Mouse (Mus musculus) lung, postnatal 0 days (tissue): ENCODE measurements around the gene Zfp1. TPM values are rescaled to one million over a fixed set of nuclear protein-coding genes. Genes with fewer than 3 reads are reported as not detected.
"Not testable (repeated sequence)": the region's sequence is repeated elsewhere in the genome, so short reads cannot be mapped to it uniquely, and the experiment has no call there.

Experiments used
- ATAC-seq: fragments of 200-750 bp; cut with Nextera tagmentation; 2 replicates; pipeline ENCODE4 v1.8.0; 2017; ENCODE audit warnings: moderate library complexity
- DNase-seq: peaks from one replicate; pipeline ENCODE4 v3.0.0-alpha.2; 2016; ENCODE audit warnings: low spot score
- H3K27ac ChIP-seq: fragments of 300-500 bp; sonication (generic); 2 replicates; pipeline ENCODE4 v1.5.1; 2014; ENCODE audit warnings: antibody characterized with exemption, mild to moderate bottlenecking, low read length, mixed read lengths
- H3K27me3 ChIP-seq: fragments of 300-500 bp; sonication (generic); replicated peaks from 2 replicates; pipeline ENCODE4 v1.6.1; 2014; ENCODE audit warnings: low read length, mixed read lengths; ENCODE audit not compliant: insufficient read depth
- H3K36me3 ChIP-seq: fragments of 300-500 bp; sonication (generic); 2 replicates; pipeline ENCODE4 v1.6.1; 2014; ENCODE audit warnings: low read length, mixed read lengths; ENCODE audit not compliant: insufficient read depth
- H3K4me1 ChIP-seq: fragments of 300-500 bp; sonication (generic); 2 replicates; pipeline ENCODE4 v1.6.1; 2014; ENCODE audit warnings: antibody characterized with exemption, low read depth, low read length, mixed read lengths; ENCODE audit not compliant: insufficient read depth
- H3K4me2 ChIP-seq: fragments of 300-500 bp; sonication (generic); replicated peaks from 2 replicates; pipeline ENCODE4 v1.6.1; 2014; ENCODE audit warnings: low read depth, mild to moderate bottlenecking, low read length, moderate library complexity, mixed read lengths
- H3K4me3 ChIP-seq: fragments of 300-500 bp; sonication (generic); 2 replicates; pipeline ENCODE4 v1.5.1; 2014; ENCODE audit warnings: low read depth, low read length
- H3K9ac ChIP-seq: fragments of 300-500 bp; sonication (generic); replicated peaks from 2 replicates; pipeline ENCODE4 v1.6.1; 2014; ENCODE audit warnings: low read depth, mild to moderate bottlenecking
- H3K9me3 ChIP-seq: fragments of 300-500 bp; sonication (generic); 2 replicates; pipeline ENCODE4 v1.6.1; 2016; ENCODE audit warnings: low read length, mixed read lengths
- CTCF ChIP-seq: IDR thresholded peaks from 2 replicates; pipeline ENCODE4 v1.5.1; 2016; ENCODE audit warnings: antibody characterized with exemption, mild to moderate bottlenecking
- EP300 ChIP-seq: IDR thresholded peaks from 2 replicates; pipeline ENCODE4 v1.6.1; 2016; ENCODE audit warnings: antibody characterized with exemption, mild to moderate bottlenecking, control low read depth
- WGBS: fragments of 180-500 bp; shearing (Covaris S2); extraction: QIAGEN DNeasy Blood & Tissue Kit; methylation state at CpG from one replicate; pipeline ENCODE4 v1.1.7; 2014; 5-methylcytosine and 5-hydroxymethylcytosine counted together
- polyA plus RNA-seq: library from polyadenylated mRNA; unstranded; fragments of >200 nt; fragmentation: Nextera tagmentation; extraction: Ambion mirVana; gene quantifications from 2 replicates; pipeline ENCODE4 v1.2.1, GENCODE M21; 2015

Gene Zfp1
- polyA plus RNA-seq, 1 experiment from 2014 or later: 11.1 TPM

DNA sequence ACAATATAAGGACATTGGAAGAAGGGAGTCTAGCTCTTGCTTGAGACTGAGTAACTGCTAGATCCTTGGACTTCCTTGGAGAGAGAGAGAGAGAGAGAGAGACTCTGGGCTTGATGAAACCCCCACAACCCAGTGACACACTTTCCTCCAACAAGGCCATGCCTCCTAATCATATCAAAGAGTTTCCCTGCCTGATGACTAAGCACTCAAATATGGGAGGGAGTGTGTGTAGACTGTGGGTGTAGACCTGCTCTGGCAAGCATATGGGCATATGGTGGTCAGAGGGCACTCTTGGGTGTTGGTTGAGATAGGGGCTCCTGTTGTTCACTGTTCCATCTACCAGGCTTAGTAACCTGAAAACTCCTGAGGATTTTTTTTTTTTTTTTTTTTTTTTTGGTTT, 5.1 kb upstream of the Zfp1 start:
- Histone ChIP-seq H3K9ac (no peak overlapping the region), H3K27me3 (no peaks in the 10 kb centered on the region), H3K9me3 (no peaks in the 10 kb centered on the region), H3K36me3 (no peaks in the 10 kb centered on the region), H3K4me3 (no peak overlapping the region), H3K4me1 (peaks cover 5% of the 10 kb centered on the region; the same call in 1 of the 2 replicates), H3K4me2 (no peak overlapping the region), H3K27ac (no peak overlapping the region)
- peak; percentile 40 for DNase-seq
- ATAC-seq: no peak
- TF ChIP-seq EP300 (no peak), CTCF (no peak)

DNA sequence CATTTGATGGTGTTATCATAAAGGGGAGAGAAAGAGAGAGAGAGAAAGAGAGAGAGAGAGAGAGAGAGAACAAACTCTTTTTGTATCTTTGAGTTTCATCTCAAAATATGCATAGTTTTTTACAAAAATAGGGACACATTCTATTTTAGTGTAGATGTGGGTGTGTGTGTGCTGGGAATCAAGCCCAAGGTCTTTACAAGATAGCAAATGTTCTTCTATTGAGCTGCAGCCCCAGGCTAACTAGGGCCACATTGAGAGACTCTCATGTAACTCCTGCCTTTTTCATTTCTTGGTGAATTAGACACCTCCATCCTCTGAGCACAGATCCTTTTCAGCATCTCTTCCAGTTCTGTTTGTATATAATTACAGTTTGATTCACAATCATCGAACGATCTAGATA, 2.1 kb upstream of the Zfp1 start:
- Histone ChIP-seq H3K27ac (no peak overlapping the region), H3K9me3 (no peaks in the 10 kb centered on the region), H3K4me2 (no peak overlapping the region), H3K4me3 (no peak overlapping the region), H3K27me3 (no peaks in the 10 kb centered on the region), H3K36me3 (no peaks in the 10 kb centered on the region), H3K9ac (no peak overlapping the region), H3K4me1 (peaks cover 5% of the 10 kb centered on the region; the same call in 1 of the 2 replicates)
- DNase-seq: no peak
- TF ChIP-seq CTCF (no peak), EP300 (no peak)
- 92% methylated on average over 2 of the region's 2 CpGs for WGBS
- no peak for ATAC-seq

DNA sequence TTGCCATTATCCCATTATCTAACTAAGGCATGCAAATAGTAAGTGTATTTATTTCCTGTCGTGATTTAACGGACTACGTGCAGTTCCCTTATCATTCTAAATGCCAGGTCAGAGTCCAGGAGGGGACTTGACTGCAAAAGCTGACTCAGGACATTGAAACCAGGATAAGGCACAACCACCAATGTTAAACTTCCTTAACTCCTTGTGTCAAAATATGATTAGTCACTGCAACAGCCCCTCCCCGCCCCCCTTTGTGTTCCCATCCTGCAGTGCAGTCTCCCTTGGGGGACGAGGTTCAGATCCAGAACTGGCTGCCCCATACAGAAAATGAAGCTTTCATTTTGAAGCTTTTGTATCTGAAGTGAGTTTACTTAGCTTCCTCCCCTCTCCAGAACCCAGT, 705 bp upstream of the Zfp1 start:
- Histone ChIP-seq H3K9ac (0 out of 2 replicates have a peak overlapping the region, but pooled peaks have one; percentile 75), H3K4me2 (peak overlapping the region; percentile 60), H3K9me3 (no peaks in the 10 kb centered on the region), H3K36me3 (no peaks in the 10 kb centered on the region), H3K27ac (peak overlapping the region; percentile 58; the same call in 1 of the 2 replicates), H3K4me1 (peaks cover 5% of the 10 kb centered on the region; the same call in 1 of the 2 replicates), H3K27me3 (no peaks in the 10 kb centered on the region), H3K4me3 (peak overlapping the region; percentile 70; the same call in 1 of the 2 replicates)
- TF ChIP-seq CTCF (no peak), EP300 (no peak)
- WGBS: 30% methylated on average over 5 of the region's 5 CpGs
- DNase-seq (no peak), ATAC-seq (no peak)

DNA sequence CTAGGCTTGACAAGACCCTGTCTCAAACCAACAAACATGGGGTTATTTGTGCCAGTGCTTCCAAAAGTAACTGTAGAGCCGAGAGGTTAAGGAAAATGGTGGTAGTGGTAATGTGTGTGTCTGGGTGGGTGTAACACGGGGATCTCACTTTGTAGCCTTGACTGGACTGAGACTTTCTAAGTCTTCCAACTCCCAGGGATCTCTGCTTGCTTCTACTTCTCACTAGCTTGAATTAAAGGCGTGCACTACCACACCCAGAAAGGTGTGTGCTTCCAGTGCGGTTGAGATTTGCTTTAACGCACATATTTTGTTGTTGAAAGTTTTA, 300 bp upstream of the Zfp1 start:
- TF ChIP-seq EP300 (no peak), CTCF (no peak)
- no peaks in the 10 kb centered on the region for H3K36me3 ChIP-seq
- peak overlapping the region; percentile 60 for H3K4me2 ChIP-seq
- peak overlapping the region; percentile 75 for H3K9ac ChIP-seq
- 8% methylated on average over 5 of the region's 5 CpGs for WGBS
- H3K9me3 ChIP-seq: no peaks in the 10 kb centered on the region
- H3K27me3 ChIP-seq: no peaks in the 10 kb centered on the region
- peak overlapping the region; percentile 58; the same call in 1 of the 2 replicates for H3K27ac ChIP-seq
- peaks cover 5% of the 10 kb centered on the region; the same call in 1 of the 2 replicates for H3K4me1 ChIP-seq
- DNase-seq: peak; percentile 15
- peak overlapping the region; percentile 70 for H3K4me3 ChIP-seq
- peak; percentile 2; the same call in 1 of the 2 replicates for ATAC-seq

DNA sequence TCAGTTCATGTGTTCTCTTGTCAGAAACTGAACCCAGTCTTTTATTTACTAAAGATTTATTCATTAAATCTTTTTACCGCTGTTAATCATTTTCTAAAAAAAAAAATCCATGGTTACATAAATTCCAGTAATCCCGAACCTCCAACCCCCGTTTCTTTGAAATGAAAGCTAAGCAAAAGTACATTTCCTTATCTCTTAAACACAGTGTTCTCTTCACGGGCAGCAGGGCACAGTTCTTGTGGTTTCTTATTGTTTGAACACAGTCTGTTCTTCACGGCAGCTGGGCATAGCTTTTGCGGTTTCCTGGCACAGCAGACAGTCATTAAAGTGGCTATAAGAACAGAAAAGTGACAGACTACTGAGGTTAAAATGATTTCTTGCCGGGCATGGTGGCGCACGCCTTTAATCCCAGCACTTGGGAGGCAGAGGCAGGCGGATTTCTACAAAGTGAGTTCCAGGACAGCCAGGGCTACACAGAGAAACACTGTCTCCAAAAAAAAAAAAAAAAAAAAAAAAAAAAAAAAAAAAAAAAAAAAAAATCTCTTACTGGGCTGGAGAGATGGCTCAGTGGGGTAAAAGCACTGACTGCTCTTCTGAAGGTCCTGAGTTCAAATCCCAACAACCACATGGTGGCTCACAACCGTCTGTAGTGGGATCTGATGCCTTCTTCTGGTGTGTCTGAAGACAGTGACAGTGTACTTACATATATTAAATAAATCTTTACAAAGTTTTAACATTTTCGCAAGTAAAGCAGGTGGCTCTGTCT, 1.3 kb downstream of the Zfp1 start:
- Histone ChIP-seq H3K4me3 (peak overlapping the region; percentile 70), H3K4me2 (peak overlapping the region; percentile 60), H3K27ac (peak overlapping the region; percentile 97)
- not testable (repeated sequence) for H3K9ac ChIP-seq, H3K36me3 ChIP-seq, H3K9me3 ChIP-seq, H3K27me3 ChIP-seq, H3K4me1 ChIP-seq
- peak; percentile 64 for TF ChIP-seq EP300
- WGBS: 33% methylated on average over 12 of the region's 12 CpGs
- ATAC-seq (peak; percentile 16; the same call in 1 of the 2 replicates), DNase-seq (peak; percentile 82)

DNA sequence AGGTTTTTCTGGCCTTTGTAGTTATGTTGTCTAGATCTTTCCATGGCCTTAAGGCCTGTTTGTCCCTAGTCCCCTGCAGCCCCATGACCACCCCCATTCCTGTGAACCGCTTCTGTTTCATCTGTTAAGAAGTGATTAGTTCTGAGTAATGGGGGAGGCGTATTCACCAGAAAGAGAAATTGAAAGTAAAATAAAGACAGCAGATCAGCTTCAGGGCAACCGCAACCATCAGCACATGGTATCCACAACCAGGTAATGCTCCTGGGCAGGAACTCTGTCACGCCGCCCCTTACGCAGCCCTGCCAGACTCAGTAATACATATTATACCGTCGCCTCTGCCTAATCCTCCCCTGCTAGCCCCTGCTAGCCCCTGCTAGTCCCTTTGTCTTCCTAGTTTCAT, 2.5 kb downstream of the Zfp1 start:
- ATAC-seq (no peak), DNase-seq (no peak)
- H3K27ac ChIP-seq: no peak overlapping the region
- TF ChIP-seq EP300 (no peak), CTCF (no peak)
- no peak overlapping the region for H3K9ac ChIP-seq
- no peaks in the 10 kb centered on the region for H3K27me3 ChIP-seq
- no peaks in the 10 kb centered on the region for H3K9me3 ChIP-seq
- H3K4me3 ChIP-seq: no peak overlapping the region
- 95% methylated on average over 8 of the region's 8 CpGs for WGBS
- peaks cover 5% of the 10 kb centered on the region; the same call in 1 of the 2 replicates for H3K4me1 ChIP-seq
- H3K4me2 ChIP-seq: no peak overlapping the region
- no peaks in the 10 kb centered on the region for H3K36me3 ChIP-seq
